Mouse (Mus musculus): ENCODE results near the gene Mrps18b.

Mrps18b gene

DNA sequence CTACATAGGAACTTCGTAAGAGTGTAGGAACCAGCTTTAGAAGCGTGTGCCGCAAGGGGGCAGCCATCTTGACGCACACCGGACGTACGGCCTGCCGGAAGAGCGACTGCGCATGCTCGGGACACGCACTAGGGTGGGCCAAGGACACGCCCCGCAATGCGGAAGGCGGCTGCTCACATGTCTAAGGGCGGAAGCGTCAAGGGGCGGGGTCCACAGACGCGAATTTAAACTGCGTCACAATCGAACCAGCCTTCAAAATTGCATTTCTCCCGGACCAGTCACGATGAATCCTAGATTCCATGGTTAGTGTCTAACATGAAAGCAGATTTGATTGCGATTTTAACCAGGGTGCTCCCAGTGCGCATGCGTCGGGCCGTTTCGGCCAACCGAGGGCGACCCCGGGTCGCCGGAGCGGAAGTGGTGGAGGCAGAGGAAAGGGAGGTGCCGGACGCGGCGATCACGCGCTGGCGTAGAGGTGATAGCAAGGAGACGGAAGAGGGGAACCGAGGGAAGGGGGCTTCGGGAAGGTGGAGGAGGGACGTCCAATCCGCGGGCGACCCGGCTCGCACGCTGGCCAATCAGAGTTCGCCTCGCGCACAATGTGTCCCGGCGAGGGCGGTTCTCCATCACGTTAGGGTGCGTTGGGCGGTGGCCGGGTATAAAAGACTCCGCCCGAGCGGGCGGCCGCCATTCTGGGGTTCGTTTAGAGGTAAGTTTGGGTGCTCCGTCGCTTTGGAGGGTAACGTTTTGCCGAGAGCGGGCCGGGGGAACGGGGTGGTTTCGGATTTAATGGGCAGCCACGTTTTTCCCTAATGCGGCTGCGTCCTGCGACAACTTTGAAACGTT is at the start of gene Mrps18b, which contains the start of gene Ppp1r10:
TSS of gene Mrps18b (minus strand) at position 93 of the 846 bp plus-strand sequence.
TSS of gene Ppp1r10 (plus strand) at position 138 of the 846 bp plus-strand sequence.
- peak; percentile 90; the same call in 1 of the 2 replicates for TF ChIP-seq GATA4 (IDR thresholded peaks at IDR 0.05; ENCODE audit: insufficient replicate concordance, low read length)

DNA sequence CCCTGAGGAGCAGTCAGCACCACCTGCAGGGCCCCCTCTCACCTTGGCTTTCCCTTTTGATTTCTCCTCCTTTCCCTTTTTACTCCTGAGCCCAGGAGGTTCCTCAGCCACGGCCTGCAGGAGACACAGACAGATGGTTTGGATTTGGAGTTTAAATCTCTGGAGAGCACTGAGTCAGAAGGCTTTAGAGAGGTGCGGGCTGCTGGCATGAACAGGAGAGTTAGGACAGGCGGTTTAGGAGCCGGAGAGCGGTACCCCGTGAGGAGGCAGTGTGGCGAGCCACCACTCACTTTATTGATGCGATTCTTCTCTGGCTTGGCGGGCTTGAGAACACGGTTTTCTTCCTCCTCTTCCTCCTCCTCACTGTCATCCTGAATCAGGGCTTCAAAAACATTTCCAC is 47.1 kb upstream of the Mrps18b start:
- TF ChIP-seq GATA4 (IDR thresholded peaks at IDR 0.05; ENCODE audit: insufficient replicate concordance, low read length): no peak

DNA sequence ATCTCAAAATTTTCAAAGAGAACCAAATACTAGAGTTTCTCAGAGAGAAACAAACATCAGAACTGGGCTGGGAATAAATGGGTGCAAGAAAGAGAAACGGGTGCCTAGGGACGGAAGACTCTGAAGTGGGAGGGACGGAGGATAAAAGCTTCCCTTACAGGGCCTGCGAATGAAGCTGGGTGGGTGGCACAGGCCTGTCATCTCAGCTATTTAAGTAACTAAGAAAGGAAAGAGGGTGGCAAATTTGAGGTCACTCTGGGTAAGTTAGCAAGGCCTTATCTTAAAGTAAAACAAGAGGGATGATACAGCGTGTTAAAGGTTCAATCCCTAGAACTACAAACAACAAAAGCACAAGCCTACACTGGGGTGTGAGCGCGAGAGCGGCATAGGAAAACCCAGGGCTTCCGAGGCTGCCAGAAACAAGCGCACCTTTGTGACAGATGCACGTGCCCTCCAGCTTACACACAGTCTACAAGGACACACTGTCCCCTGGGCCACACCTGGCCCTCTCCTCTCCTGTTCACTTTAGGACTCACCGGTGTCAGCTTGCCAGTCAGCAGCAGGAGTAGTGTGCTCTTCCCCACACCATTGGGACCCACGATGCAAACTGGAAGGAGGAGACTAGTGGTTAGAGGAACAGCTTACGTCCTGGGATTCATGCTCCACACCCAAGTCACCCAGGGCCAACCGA is 42.5 kb upstream of the Mrps18b start:
- TF ChIP-seq GATA4 (IDR thresholded peaks at IDR 0.05; ENCODE audit: insufficient replicate concordance, low read length): no peak

DNA sequence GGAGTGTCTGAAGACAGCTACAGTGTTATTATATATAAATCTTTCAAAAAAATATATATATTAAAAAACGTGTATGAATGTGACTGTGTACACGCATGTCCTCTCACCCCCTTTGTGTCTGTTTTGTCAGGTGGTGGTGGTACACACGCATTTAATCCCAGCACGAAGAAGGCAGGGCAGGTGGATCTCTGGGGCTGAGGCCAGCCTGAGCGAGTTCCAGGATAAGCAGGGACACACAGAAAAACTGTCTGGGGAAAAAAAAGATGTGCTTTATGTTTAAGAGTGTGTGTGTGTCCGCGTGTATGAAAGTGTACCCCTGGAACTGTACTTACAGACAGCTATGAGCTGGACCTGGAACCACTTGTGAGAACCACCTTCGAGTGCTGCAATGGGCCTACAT is 38.5 kb upstream of the Mrps18b start:
- no peak for TF ChIP-seq GATA4 (IDR thresholded peaks at IDR 0.05; ENCODE audit: insufficient replicate concordance, low read length)

DNA sequence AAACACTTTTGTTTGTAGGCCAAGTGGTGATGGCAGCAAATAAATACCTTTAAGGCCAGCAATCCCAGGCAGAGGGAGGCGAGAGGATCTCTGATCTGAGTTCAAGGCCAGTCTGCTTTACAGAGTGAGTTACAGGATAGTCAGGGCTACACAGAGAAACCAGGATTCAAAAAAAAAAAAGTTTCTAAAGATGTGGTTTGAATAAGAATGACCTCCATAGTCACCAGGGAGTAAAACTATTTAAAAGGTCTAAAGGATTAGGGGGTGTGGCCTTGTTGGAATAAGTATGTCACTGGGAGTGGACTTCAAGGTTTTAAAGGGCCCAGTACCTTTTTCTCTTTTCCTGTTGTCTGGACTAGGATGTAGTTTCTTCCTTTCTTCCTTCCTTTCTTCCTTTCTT is 23.8 kb upstream of the Mrps18b start:
- TF ChIP-seq GATA4 (IDR thresholded peaks at IDR 0.05; ENCODE audit: insufficient replicate concordance, low read length): no peak

DNA sequence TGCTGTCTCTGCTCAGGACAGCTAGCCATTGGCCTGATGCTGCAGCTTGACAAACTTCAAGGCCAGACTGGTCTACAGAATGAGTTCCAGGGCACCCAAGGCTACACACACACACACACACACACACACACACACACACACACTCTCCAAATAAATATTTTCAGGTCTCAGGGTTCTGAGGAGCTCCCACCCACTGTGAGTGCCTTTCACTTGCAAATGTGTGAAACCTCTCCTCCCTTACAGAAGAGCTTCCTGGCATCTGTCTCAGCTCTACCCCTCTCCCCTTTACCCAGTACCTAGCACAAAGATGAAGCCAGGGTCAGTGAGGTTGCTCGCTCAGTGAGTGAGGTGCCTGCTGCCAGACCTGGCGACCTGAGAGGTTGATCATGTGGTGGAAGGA is 22.9 kb upstream of the Mrps18b start:
- TF ChIP-seq GATA4 (IDR thresholded peaks at IDR 0.05; ENCODE audit: insufficient replicate concordance, low read length): no peak

DNA sequence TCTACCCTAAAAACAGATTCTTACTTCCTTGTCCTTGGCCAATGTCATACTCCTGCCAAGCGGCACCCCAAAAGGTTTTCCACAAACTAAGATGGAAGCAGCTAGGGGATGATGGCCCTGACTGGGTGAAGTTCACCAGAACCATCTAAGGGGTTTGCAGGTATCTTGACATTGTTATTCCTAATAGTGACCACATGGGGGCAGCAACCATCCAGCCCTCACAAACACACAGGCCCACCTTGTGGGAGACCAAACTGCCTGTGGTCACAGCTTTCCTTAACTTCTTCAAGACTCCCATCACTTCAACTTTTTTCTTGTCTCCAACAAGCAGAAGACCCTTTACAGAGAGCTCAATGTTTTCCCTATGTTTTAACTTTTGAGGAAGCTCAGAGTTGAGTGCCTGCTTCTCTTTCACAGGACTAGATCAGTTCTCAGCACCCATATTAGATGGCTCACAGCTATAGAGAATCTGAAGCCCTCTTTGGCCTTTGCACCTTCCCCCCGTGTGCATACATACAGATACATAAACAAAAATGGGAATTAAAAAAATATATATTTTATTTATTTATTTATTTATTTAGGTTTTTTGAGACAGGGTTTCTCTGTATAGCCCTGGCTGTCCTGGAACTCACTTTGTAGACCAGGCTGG is 21.6 kb upstream of the Mrps18b start:
- TF ChIP-seq GATA4 (IDR thresholded peaks at IDR 0.05; ENCODE audit: insufficient replicate concordance, low read length): no peak

DNA sequence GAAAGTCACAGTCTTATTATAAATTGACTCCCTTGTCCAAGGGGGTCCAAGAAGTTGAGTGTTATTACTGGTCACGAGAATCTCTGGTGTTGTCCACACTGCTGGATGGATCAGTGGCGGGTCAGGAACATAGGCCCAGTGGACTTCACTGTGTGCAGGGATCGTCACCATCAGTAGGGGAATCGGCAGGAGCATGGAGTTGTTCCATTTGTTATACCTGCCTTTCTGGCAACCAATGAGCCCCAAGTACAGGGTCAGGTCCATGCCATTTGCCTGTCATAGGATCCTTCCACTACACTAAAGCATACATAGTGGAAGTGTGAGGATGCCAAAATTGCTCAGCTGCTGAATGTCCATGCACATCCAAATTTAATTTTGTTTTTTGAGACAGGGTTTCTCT is 16.4 kb upstream of the Mrps18b start:
- TF ChIP-seq GATA4 (IDR thresholded peaks at IDR 0.05; ENCODE audit: insufficient replicate concordance, low read length): no peak

DNA sequence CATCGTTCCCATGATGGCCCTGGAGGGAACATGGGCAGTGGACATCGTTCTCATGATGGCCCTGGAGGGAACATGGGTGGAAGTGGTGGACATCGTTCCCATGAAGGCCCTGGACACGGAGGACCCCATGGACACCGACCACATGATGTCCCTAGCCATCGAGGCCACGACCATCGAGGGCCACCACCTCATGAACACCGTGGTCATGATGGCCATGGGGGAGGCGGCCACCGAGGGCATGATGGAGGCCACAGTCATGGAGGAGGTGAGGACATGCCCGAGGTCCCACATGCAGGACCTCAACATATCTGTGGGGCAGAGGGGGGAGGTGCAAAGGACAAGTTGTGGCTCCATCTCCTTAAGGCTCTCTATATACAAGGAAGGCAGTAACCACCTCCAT is 14.4 kb upstream of the Mrps18b start:
- TF ChIP-seq GATA4 (IDR thresholded peaks at IDR 0.05; ENCODE audit: insufficient replicate concordance, low read length): no peak

DNA sequence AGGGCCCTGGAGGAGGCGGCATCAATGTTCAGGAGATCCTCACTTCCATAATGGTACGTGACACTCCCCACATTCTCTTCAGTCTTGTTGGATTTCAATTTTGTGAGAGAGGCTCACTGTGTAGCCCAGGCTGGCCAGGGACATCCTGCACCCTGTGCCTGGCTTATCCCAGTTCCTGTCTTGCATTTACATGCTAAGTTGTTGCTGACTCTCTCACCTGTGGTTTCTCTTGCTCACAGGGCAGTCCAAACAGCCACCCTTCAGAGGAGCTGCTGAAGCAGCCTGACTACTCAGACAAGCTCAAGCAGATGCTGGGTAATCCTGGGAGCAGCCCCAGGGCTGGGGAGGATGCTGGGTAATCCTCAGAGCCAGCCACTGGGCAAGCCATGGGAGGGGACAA is 13.3 kb upstream of the Mrps18b start:
- TF ChIP-seq GATA4 (IDR thresholded peaks at IDR 0.05; ENCODE audit: insufficient replicate concordance, low read length): no peak

DNA sequence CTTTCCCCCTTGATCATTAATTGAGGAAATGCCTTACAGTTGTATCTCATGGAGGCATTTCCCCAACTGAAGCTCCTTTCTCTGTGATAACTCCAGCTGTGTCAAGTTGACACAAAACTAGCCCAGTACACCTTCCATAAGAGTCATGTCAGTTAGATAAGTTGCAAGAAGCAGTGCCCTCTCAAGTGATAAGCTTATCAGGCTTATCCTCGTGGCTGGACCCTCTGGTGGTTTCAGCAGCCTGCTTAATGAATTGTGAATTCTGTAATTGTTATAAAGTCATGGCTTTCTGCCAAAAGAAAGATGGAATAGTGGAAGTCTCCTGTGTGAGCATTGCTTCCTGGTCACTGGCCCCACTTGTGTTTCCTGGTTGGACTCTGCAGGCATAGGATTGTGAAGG is 11.3 kb upstream of the Mrps18b start:
- no peak for TF ChIP-seq GATA4 (IDR thresholded peaks at IDR 0.05; ENCODE audit: insufficient replicate concordance, low read length)

DNA sequence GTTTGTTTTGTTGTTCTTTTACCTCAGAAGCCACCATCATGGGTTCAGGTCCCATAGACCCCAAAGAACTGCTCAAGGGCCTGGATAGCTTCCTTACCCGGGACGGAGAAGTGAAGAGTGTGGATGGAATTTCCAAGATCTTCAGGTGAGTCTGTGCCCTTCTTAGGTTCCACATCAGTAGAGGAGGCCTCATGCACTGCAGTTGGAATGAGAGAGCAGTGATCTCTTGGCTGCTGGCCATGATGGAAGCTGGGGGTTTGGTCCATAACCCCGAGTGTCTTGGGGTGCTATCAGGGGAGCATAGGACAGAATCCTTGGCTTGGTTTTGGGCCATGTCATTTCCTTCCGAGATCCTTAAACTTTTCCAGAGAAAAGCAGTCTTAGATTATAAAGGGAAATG is 7.1 kb upstream of the Mrps18b start:
- TF ChIP-seq GATA4 (IDR thresholded peaks at IDR 0.05; ENCODE audit: insufficient replicate concordance, low read length): no peak

DNA sequence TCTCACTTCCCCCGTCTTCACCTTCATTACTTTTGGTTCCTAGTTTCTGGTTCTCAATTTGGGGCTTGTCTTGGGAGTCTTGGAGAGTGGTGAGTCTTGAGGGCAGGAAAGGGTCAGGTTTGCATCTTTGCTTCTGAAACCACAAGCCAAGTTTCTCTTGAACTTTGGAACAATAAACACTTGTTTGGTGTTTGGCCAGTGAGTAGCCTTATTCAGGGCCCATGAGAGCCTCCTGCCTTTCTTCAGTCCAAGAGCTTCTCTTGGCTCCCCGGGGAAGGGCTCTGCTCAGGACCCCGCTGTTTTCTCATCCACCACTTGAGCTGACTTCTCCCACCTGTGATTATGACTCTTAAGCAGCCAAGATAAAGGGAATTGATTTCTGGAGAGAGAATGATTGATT is 6.4 kb upstream of the Mrps18b start:
- no peak for TF ChIP-seq GATA4 (IDR thresholded peaks at IDR 0.05; ENCODE audit: insufficient replicate concordance, low read length)

DNA sequence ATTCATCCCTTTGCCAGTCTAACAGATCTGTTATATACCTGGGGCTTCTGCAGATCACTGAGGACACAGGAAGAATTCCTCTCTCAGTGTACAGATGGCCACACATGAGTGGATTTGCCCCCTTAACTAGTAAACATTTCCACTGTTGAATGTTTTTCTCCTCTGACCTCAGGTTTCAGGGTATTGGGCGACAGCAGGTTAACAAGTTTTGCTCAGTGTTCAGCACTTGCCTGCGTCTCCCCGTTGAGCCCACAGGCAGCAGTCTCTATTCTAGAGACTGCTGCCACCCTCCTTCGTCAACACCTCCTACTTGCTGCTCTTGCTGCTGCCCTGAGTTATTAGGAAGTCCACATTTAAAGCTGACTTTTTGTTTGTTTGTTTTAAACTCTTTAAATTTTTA is 5.5 kb upstream of the Mrps18b start:
- no peak for TF ChIP-seq GATA4 (IDR thresholded peaks at IDR 0.05; ENCODE audit: insufficient replicate concordance, low read length)

DNA sequence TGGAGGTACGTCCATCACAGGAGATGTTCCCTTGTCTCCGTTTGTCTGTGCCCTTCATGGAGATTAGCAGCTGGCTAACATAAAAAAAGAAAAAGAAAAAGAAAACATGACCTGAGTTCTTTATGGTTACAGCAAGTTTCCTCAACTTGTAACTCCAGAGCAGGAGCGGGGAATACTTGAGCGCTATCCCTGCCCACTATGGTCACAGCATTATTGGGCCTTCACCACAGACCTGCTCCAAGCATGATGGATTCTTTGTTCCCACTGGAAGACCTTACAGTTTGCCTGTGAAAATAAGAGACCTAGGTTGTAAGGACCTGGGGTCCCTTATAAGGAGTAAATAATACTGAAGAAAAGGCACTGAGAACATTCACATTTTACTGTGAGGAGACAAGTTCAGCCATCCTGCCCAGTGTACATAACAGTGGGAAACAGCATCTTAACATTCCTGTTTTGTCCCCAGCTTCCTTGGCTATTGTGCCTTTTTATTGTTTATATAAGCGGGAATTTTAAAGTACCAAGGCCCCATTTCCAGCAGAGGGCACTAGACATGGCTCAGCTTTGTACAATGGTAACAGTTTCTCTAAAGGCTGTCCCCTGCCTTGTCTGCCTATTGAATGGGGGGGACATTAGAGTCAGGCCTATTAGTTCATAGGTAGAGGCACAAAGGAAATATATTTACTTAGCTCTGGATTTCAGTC is 4.8 kb upstream of the Mrps18b start:
- no peak for TF ChIP-seq GATA4 (IDR thresholded peaks at IDR 0.05; ENCODE audit: insufficient replicate concordance, low read length)

Data from liver, adult (tissue).